Mouse (Mus musculus) midbrain, postnatal 0 days (tissue): Measurements from ENCODE around the gene Ppp1r14b. TPM values are rescaled to one million over a fixed set of nuclear protein-coding genes. Genes with fewer than 3 reads are reported as not detected.
A peak's percentile ranks its signal among the peaks of the same experiment; 100 is the strongest.

Source experiments
- ATAC-seq: fragments of 200-750 bp; cut with Nextera tagmentation; 2 replicates; pipeline ENCODE4 v1.8.0; 2017; ENCODE audit warnings: moderate number of reproducible peaks, mild to moderate bottlenecking, moderate TSS enrichment, moderate library complexity; ENCODE audit not compliant: low FRiP score
- DNase-seq: peaks from one replicate; pipeline ENCODE4 v3.0.0-alpha.2; 2015; ENCODE audit warnings: low spot score
- H3K27ac ChIP-seq: fragments of 300-500 bp; sonication (generic); 2 replicates; pipeline ENCODE4 v1.5.1; 2014; ENCODE audit warnings: low read depth, mild to moderate bottlenecking, low read length, mixed read lengths
- H3K27me3 ChIP-seq: fragments of 300-500 bp; sonication (generic); 2 replicates; pipeline ENCODE4 v1.6.1; 2014; ENCODE audit warnings: low read length, control low read depth, mixed read lengths; ENCODE audit not compliant: insufficient read depth
- H3K36me3 ChIP-seq: fragments of 300-500 bp; sonication (generic); 2 replicates; pipeline ENCODE4 v1.6.1; 2014; ENCODE audit warnings: low read length, control low read depth, mixed read lengths; ENCODE audit not compliant: insufficient read depth
- H3K4me1 ChIP-seq: fragments of 300-500 bp; sonication (generic); 2 replicates; pipeline ENCODE4 v1.6.1; 2014; ENCODE audit warnings: mild to moderate bottlenecking, control low read depth, antibody characterized with exemption, low read length, mixed read lengths; ENCODE audit not compliant: insufficient read depth
- H3K4me2 ChIP-seq: fragments of 300-500 bp; sonication (generic); 2 replicates; pipeline ENCODE4 v1.6.1; 2014; ENCODE audit warnings: low read depth, mild to moderate bottlenecking, low read length, mixed read lengths; ENCODE audit not compliant: poor library complexity, severe bottlenecking
- H3K4me3 ChIP-seq: fragments of 300-500 bp; sonication (generic); 2 replicates; pipeline ENCODE4 v1.5.1; 2014; ENCODE audit warnings: low read depth, mild to moderate bottlenecking, low read length, moderate library complexity
- H3K9ac ChIP-seq: fragments of 300-500 bp; sonication (generic); replicated peaks from 2 replicates; pipeline ENCODE4 v1.6.1; 2014; ENCODE audit warnings: mild to moderate bottlenecking, low read length, moderate library complexity, mixed read lengths; ENCODE audit not compliant: poor library complexity, severe bottlenecking
- H3K9me3 ChIP-seq: fragments of 300-500 bp; sonication (generic); 2 replicates; pipeline ENCODE4 v1.6.1; 2016; ENCODE audit warnings: low read length, control low read depth
- CTCF ChIP-seq: IDR thresholded peaks from 2 replicates; pipeline ENCODE4 v1.5.1; 2016; ENCODE audit warnings: antibody characterized with exemption, mild to moderate bottlenecking
- WGBS: fragments of 180-500 bp; shearing (Covaris S2); extraction: QIAGEN DNeasy Blood & Tissue Kit; methylation state at CpG from one replicate; pipeline ENCODE4 v1.1.7; 2014; 5-methylcytosine and 5-hydroxymethylcytosine counted together
- polyA plus RNA-seq: library from polyadenylated mRNA; unstranded; fragments of >200 nt; fragmentation: Nextera tagmentation; extraction: Ambion mirVana; gene quantifications from 2 replicates; pipeline ENCODE4 v1.2.1, GENCODE M21; 2015
- total RNA-seq: library from RNA; depleted of rRNA; stranded (reverse); fragments of >200 nt; gene quantifications from 2 replicates; pipeline ENCODE4 v1.2.3, GENCODE M21; 2014

The Ppp1r14b gene
- total and polyA plus RNA-seq, 2 experiments from 2014 or later = 137 to 144 TPM

- Histone ChIP-seq H3K9me3 (no peaks in the 10 kb centered on the region), H3K9ac (no peak overlapping the region), H3K4me3 (no peak overlapping the region), H3K36me3 (no peaks in the 10 kb centered on the region), H3K4me1 (0 out of 2 replicates have a peak, but pooled peaks cover 6% of the 10 kb centered on the region), H3K27ac (no peak overlapping the region), H3K4me2 (no peak overlapping the region), H3K27me3 (peaks cover 62% of the 10 kb centered on the region)
- no peak for TF ChIP-seq CTCF
- ATAC-seq = no peak
- DNase-seq = no peak
- 7% methylated on average over 2 of the region's 2 CpGs for WGBS
Measured at GRCm38 (mm10) chr19:6931002-6931401, 43.8 kb upstream of the Ppp1r14b start.

- DNase-seq = no peak
- no peak for ATAC-seq
- H3K4me1 ChIP-seq = 0 out of 2 replicates have a peak, but pooled peaks cover 6% of the 10 kb centered on the region
- H3K4me2 ChIP-seq = no peak overlapping the region
- no peak overlapping the region for H3K27ac ChIP-seq
- H3K9me3 ChIP-seq = no peaks in the 10 kb centered on the region
- H3K36me3 ChIP-seq = no peaks in the 10 kb centered on the region
- WGBS = 45% methylated on average over 1 of the region's 1 CpGs
- no peak for TF ChIP-seq CTCF
- no peak overlapping the region for H3K9ac ChIP-seq
- peaks cover 53% of the 10 kb centered on the region for H3K27me3 ChIP-seq
- no peak overlapping the region for H3K4me3 ChIP-seq
Measured at GRCm38 (mm10) chr19:6932018-6932417, 42.8 kb upstream of the Ppp1r14b start.

- no peak for ATAC-seq
- WGBS = 12% methylated on average over 4 of the region's 4 CpGs
- 0 out of 2 replicates have a peak, but pooled peaks cover 6% of the 10 kb centered on the region for H3K4me1 ChIP-seq
- peak overlapping the region; percentile 51 for H3K4me3 ChIP-seq
- DNase-seq = no peak
- no peak overlapping the region for H3K27ac ChIP-seq
- H3K4me2 ChIP-seq = peak overlapping the region; percentile 83
- 0 out of 2 replicates have a peak overlapping the region, but pooled peaks have one; percentile 62 for H3K9ac ChIP-seq
- no peaks in the 10 kb centered on the region for H3K9me3 ChIP-seq
- peaks cover 42% of the 10 kb centered on the region for H3K27me3 ChIP-seq
- H3K36me3 ChIP-seq = peaks cover 4% of the 10 kb centered on the region; the same call in 1 of the 2 replicates
- no peak for TF ChIP-seq CTCF
Measured at GRCm38 (mm10) chr19:6933102-6933435, 41.7 kb upstream of the Ppp1r14b start.

- H3K9ac ChIP-seq = peak overlapping the region; percentile 62
- 3% methylated on average over 56 of the region's 58 CpGs for WGBS
- no peaks in the 10 kb centered on the region for H3K9me3 ChIP-seq
- DNase-seq = peak; percentile 63
- 0 out of 2 replicates have a peak overlapping the region, but pooled peaks have one; percentile 32 for H3K27ac ChIP-seq
- 0 out of 2 replicates have a peak, but pooled peaks cover 6% of the 10 kb centered on the region for H3K4me1 ChIP-seq
- peaks cover 8% of the 10 kb centered on the region for H3K36me3 ChIP-seq
- TF ChIP-seq CTCF = no peak
- ATAC-seq = peak; percentile 64
- peak overlapping the region; percentile 83 for H3K4me2 ChIP-seq
- H3K4me3 ChIP-seq = peak overlapping the region; percentile 51
- H3K27me3 ChIP-seq = peaks cover 40% of the 10 kb centered on the region
Measured at GRCm38 (mm10) chr19:6933436-6934194, 41.2 kb upstream of the Ppp1r14b start.

- peaks cover 11% of the 10 kb centered on the region; the same call in 1 of the 2 replicates for H3K4me1 ChIP-seq
- H3K9me3 ChIP-seq = no peaks in the 10 kb centered on the region
- ATAC-seq (peak; percentile 35), DNase-seq (no peak)
- H3K27ac ChIP-seq = 0 out of 2 replicates have a peak within 1 kb of the TSS, but pooled peaks have one; percentile 32
- peaks cover 35% of the 10 kb centered on the region for H3K27me3 ChIP-seq
- peak within 1 kb of the TSS; percentile 62 for H3K9ac ChIP-seq
- H3K36me3 ChIP-seq = peaks cover 8% of the 10 kb centered on the region
- H3K4me3 ChIP-seq = peak within 1 kb of the TSS; percentile 51
- peak within 1 kb of the TSS; percentile 83 for H3K4me2 ChIP-seq
- WGBS = 8% methylated on average over 23 of the region's 23 CpGs
- TF ChIP-seq CTCF = no peak
Measured at GRCm38 (mm10) chr19:6934195-6934977, 40.4 kb upstream of the Ppp1r14b start, which contains the start of gene Kcnk4. Gene Kcnk4 (minus strand): TSS chr19:6934515.
